Mouse (Mus musculus) CH12.LX (cell line): ENCODE data around the gene 9930021J03Rik.

Experiments
- CTCF ChIP-seq, 2 experiments: IDR thresholded peaks in 1 of 2; conservative IDR thresholded peaks in 1 of 2; 2 replicates each; pipeline ENCODE4 v1.5.1; 2011 to 2012; ENCODE audit warnings: low read depth in 2 of 2, low read length in 2 of 2, improper control_type of control experiment in 1 of 2, inconsistent platforms in 1 of 2, mild to moderate bottlenecking in 1 of 2, moderate library complexity in 1 of 2
- MAFK ChIP-seq: IDR thresholded peaks from 2 replicates; pipeline ENCODE4 v1.6.1; 2011; ENCODE audit warnings: low read length, improper control_type of control experiment; ENCODE audit not compliant: insufficient replicate concordance
- MAX ChIP-seq: IDR thresholded peaks from 2 replicates; pipeline ENCODE4 v1.6.1; 2011; ENCODE audit warnings: low read length, improper control_type of control experiment
- MAZ ChIP-seq: IDR thresholded peaks from 2 replicates; pipeline ENCODE4 v1.6.1; 2012; ENCODE audit warnings: low read depth, mild to moderate bottlenecking, inconsistent platforms, low read length, improper control_type of control experiment, moderate library complexity
- MEF2A ChIP-seq: IDR thresholded peaks from 2 replicates; pipeline ENCODE4 v1.6.1; 2014; ENCODE audit warnings: low read depth, mild to moderate bottlenecking, inconsistent platforms, low read length, improper control_type of control experiment, borderline replicate concordance
- POLR2A ChIP-seq: IDR thresholded peaks from 2 replicates; pipeline ENCODE4 v1.6.1; 2011; ENCODE audit warnings: low read depth, mild to moderate bottlenecking, improper control_type of control experiment, low read length

- TF ChIP-seq MAFK = no peak
- TF ChIP-seq POLR2A = no peak
- no peak for TF ChIP-seq CTCF (conservative IDR thresholded peaks at IDR 0.05 in 1 of 2, IDR thresholded peaks at IDR 0.05 in 1 of 2; ENCODE audit: low read depth in 2 of 2, low read length in 2 of 2)
- no peak for TF ChIP-seq MAZ
- TF ChIP-seq MEF2A = no peak
- TF ChIP-seq MAX = no peak
Measured at GRCm38 (mm10) chr19:29680182-29681152, 125.3 kb downstream of the 9930021J03Rik start.
